Mouse (Mus musculus): ENCODE measurements around the gene Cd19. TPM values are rescaled to one million over a fixed set of nuclear protein-coding genes. Genes with fewer than 3 reads are reported as not detected.

Gene Cd19
- polyA plus RNA-seq, 1 experiment from 2014 or later, result not detected

- peaks cover 6% of the 10 kb centered on the region; the same call in 1 of the 2 replicates for H3K36me3 ChIP-seq
- 90% methylated on average over 3 of the region's 3 CpGs for WGBS
- no peaks in the 10 kb centered on the region for H3K9me3 ChIP-seq
- no peak overlapping the region for H3K27ac ChIP-seq
- H3K27me3 ChIP-seq, result no peaks in the 10 kb centered on the region
- no peak overlapping the region for H3K9ac ChIP-seq
- H3K4me3 ChIP-seq, result no peak overlapping the region
- no peaks in the 10 kb centered on the region for H3K4me1 ChIP-seq
- no peak for ATAC-seq (ENCODE audit: borderline replicate concordance, extremely low read depth, low FRiP score, low TSS enrichment)
- no peak overlapping the region for H3K4me2 ChIP-seq
Measured at GRCm38 (mm10) chr7:126452244-126452643, 37.6 kb upstream of the Cd19 start.

DNA sequence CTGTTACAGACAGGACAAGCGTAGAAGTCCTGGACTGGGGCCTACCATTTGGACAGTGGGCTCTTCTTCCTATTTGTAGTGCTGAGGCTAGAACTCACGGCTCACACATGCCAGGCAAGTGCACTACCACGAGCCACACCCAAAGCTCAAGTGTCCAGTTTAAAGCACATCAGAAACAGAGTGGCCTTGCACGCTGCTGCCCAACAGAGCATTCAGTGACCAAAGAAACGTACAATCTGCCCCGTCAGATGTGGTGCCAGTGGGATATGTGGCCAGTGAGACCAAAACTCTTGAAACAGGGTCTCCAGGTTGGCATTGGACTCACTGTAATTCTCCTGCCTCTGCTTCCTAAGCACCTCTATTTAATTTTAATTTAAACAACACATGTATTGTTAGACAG is 36.0 kb upstream of the Cd19 start:
- ATAC-seq (ENCODE audit: borderline replicate concordance, extremely low read depth, low FRiP score, low TSS enrichment), result no peak
- H3K27me3 ChIP-seq, result no peaks in the 10 kb centered on the region
- H3K9me3 ChIP-seq, result no peaks in the 10 kb centered on the region
- no peak overlapping the region for H3K4me2 ChIP-seq
- H3K4me3 ChIP-seq, result no peak overlapping the region
- 88% methylated on average over 6 of the region's 6 CpGs for WGBS
- no peaks in the 10 kb centered on the region for H3K4me1 ChIP-seq
- peaks cover 12% of the 10 kb centered on the region for H3K36me3 ChIP-seq
- H3K9ac ChIP-seq, result no peak overlapping the region
- no peak overlapping the region for H3K27ac ChIP-seq

GRCm38 (mm10) chr7:126449991-126450390 is 35.3 kb upstream of the Cd19 start:
- no peak for ATAC-seq (ENCODE audit: borderline replicate concordance, extremely low read depth, low FRiP score, low TSS enrichment)
- Histone ChIP-seq H3K36me3 (peaks cover 19% of the 10 kb centered on the region), H3K9ac (no peak overlapping the region), H3K27ac (no peak overlapping the region), H3K4me1 (no peaks in the 10 kb centered on the region), H3K27me3 (no peaks in the 10 kb centered on the region), H3K9me3 (no peaks in the 10 kb centered on the region), H3K4me2 (no peak overlapping the region), H3K4me3 (no peak overlapping the region)
- 87% methylated on average over 18 of the region's 18 CpGs for WGBS

- no peak overlapping the region for H3K9ac ChIP-seq
- peaks cover 31% of the 10 kb centered on the region for H3K36me3 ChIP-seq
- H3K4me2 ChIP-seq, result no peak overlapping the region
- H3K4me3 ChIP-seq, result no peak overlapping the region
- H3K27ac ChIP-seq, result no peak overlapping the region
- no peaks in the 10 kb centered on the region for H3K4me1 ChIP-seq
- H3K27me3 ChIP-seq, result no peaks in the 10 kb centered on the region
- 88% methylated on average over 19 of the region's 19 CpGs for WGBS
- no peaks in the 10 kb centered on the region for H3K9me3 ChIP-seq
- no peak for ATAC-seq (ENCODE audit: borderline replicate concordance, extremely low read depth, low FRiP score, low TSS enrichment)
Measured at GRCm38 (mm10) chr7:126448481-126448880, 33.8 kb upstream of the Cd19 start.

DNA sequence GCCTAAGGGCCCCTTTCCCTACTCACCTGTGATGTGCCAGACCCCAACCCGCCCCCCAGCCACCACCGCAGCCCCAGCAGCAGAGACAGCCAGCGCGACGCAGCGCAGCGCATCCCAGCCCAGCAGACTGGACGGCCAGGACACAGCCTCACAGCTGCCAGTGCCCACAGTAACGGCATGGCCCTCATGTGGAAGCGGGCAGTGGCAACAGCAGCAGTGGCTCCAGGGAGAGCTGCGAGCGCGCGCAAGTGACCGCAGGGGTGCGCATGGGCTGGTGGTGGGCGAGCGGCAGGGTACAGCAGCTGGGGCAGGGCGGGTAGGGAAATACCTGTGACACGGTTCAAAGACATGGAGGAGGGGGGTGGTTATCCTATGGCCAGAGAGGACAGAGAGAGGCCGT is 31.5 kb upstream of the Cd19 start:
- Histone ChIP-seq H3K4me1 (no peaks in the 10 kb centered on the region), H3K4me3 (no peak overlapping the region), H3K36me3 (peaks cover 37% of the 10 kb centered on the region), H3K9me3 (no peaks in the 10 kb centered on the region), H3K9ac (no peak overlapping the region), H3K4me2 (no peak overlapping the region), H3K27ac (no peak overlapping the region), H3K27me3 (no peaks in the 10 kb centered on the region)
- no peak for ATAC-seq (ENCODE audit: borderline replicate concordance, extremely low read depth, low FRiP score, low TSS enrichment)
- 89% methylated on average over 21 of the region's 21 CpGs for WGBS

- Histone ChIP-seq H3K9me3 (no peaks in the 10 kb centered on the region), H3K27me3 (no peaks in the 10 kb centered on the region), H3K27ac (no peak overlapping the region), H3K4me1 (no peaks in the 10 kb centered on the region), H3K9ac (no peak overlapping the region), H3K4me2 (no peak overlapping the region), H3K36me3 (peaks cover 40% of the 10 kb centered on the region), H3K4me3 (no peak overlapping the region)
- ATAC-seq (ENCODE audit: borderline replicate concordance, extremely low read depth, low FRiP score, low TSS enrichment), result no peak
- 91% methylated on average over 15 of the region's 15 CpGs for WGBS
Measured at GRCm38 (mm10) chr7:126445104-126445815, 30.6 kb upstream of the Cd19 start.

- Histone ChIP-seq H3K27me3 (no peaks in the 10 kb centered on the region), H3K27ac (no peak overlapping the region), H3K36me3 (peaks cover 43% of the 10 kb centered on the region), H3K4me3 (no peak overlapping the region), H3K9me3 (no peaks in the 10 kb centered on the region), H3K9ac (no peak overlapping the region), H3K4me2 (no peak overlapping the region), H3K4me1 (no peaks in the 10 kb centered on the region)
- WGBS, result 90% methylated on average over 9 of the region's 9 CpGs
- ATAC-seq (ENCODE audit: borderline replicate concordance, extremely low read depth, low FRiP score, low TSS enrichment), result no peak
Measured at GRCm38 (mm10) chr7:126444536-126444935, 29.8 kb upstream of the Cd19 start.

DNA sequence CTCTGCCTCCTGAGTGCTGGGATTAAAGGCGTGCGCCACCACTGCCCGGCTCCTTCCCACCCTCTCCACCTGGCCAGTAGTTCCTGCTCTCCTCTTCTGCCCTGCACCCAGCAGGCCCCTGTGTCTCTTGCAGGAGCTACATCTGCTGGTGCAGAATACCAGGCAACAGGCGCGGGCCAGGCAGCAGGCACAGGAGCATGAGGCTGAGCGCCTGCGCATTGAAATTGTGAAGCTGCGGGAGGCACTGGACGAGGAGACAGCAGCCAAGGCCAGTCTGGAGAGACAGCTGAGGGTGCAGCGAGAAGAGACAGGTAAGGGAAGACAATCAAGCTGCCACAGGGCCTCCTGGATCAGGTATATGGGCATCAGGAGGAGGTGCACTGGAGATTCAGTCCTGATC is 29.3 kb upstream of the Cd19 start:
- H3K27ac ChIP-seq, result no peak overlapping the region
- no peaks in the 10 kb centered on the region for H3K27me3 ChIP-seq
- H3K36me3 ChIP-seq, result peaks cover 43% of the 10 kb centered on the region
- H3K4me1 ChIP-seq, result no peaks in the 10 kb centered on the region
- WGBS, result 88% methylated on average over 10 of the region's 10 CpGs
- ATAC-seq (ENCODE audit: borderline replicate concordance, extremely low read depth, low FRiP score, low TSS enrichment), result no peak
- H3K9me3 ChIP-seq, result no peaks in the 10 kb centered on the region
- H3K4me3 ChIP-seq, result no peak overlapping the region
- no peak overlapping the region for H3K9ac ChIP-seq
- H3K4me2 ChIP-seq, result no peak overlapping the region

DNA sequence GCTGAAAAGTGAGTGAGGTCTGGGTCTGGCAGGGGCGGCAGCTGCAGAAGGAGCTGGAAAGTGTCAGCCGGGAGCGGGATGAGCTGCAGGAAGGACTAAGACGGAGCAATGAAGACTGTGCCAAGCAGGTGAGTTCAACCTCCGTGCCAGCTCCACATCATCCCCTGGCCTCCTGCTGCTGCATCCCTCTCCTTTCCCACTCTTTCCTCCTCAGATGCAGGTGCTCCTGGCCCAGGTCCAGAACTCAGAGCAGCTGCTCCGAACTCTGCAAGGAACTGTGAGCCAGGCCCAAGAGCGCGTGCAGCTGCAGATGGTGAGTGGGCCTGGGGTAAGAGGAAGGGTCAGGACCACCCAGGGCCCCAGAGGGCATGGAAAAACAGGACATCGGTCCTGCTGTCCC is 25.4 kb upstream of the Cd19 start:
- Histone ChIP-seq H3K27ac (no peak overlapping the region), H3K36me3 (peaks cover 25% of the 10 kb centered on the region), H3K9ac (no peak overlapping the region), H3K4me2 (no peak overlapping the region), H3K9me3 (no peaks in the 10 kb centered on the region), H3K4me1 (no peaks in the 10 kb centered on the region), H3K4me3 (no peak overlapping the region), H3K27me3 (no peaks in the 10 kb centered on the region)
- 78% methylated on average over 9 of the region's 9 CpGs for WGBS
- ATAC-seq (ENCODE audit: borderline replicate concordance, extremely low read depth, low FRiP score, low TSS enrichment), result no peak

DNA sequence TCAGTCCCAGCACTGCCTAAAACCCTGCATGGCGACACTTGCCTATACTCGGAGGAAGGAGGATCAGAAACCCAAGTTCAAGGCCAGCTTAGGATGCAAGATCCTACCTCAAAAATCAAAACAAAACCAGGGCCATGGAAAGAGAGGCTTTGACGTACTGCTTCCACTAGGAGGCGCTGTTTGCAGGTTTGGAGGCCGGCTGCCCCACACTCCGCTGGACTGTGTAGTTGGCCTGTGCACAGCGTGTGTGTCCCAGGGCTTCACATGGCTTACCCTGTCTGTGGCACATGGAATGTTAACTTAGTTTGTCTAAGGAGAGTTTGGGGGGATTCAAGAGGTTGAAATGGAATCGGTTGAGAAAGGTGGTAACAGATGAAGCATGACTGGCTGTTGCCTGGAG is 22.2 kb upstream of the Cd19 start:
- Histone ChIP-seq H3K4me2 (no peak overlapping the region), H3K9ac (no peak overlapping the region), H3K27ac (no peak overlapping the region), H3K4me1 (no peaks in the 10 kb centered on the region), H3K36me3 (peaks cover 26% of the 10 kb centered on the region; the same call in 1 of the 2 replicates), H3K27me3 (no peaks in the 10 kb centered on the region), H3K9me3 (no peaks in the 10 kb centered on the region), H3K4me3 (no peak overlapping the region)
- ATAC-seq (ENCODE audit: borderline replicate concordance, extremely low read depth, low FRiP score, low TSS enrichment), result no peak
- WGBS, result 22% methylated on average over 8 of the region's 8 CpGs

DNA sequence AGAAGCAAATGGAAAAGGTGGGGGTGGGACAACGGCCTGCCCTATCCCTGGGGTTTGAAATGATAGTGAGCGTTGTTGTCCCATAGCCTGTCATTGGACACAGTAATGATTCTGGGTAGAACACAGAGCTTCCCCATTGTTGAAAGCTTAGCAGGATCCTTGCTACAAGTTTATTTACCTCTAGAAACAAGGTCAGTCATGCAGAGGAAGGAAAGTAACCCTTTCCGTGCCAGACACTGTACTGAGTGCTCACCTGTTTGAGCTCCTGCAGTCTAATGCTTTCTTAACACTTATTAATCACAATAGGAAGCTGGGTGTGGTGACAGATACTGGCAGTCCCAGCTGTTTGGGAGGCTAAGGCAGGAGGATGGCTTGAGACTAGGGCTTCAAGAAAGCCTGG is 21.1 kb upstream of the Cd19 start:
- Histone ChIP-seq H3K9ac (no peak overlapping the region), H3K4me3 (no peak overlapping the region), H3K4me2 (no peak overlapping the region), H3K4me1 (no peaks in the 10 kb centered on the region), H3K27me3 (no peaks in the 10 kb centered on the region), H3K27ac (no peak overlapping the region), H3K9me3 (no peaks in the 10 kb centered on the region), H3K36me3 (peaks cover 21% of the 10 kb centered on the region; the same call in 1 of the 2 replicates)
- no peak for ATAC-seq (ENCODE audit: borderline replicate concordance, extremely low read depth, low FRiP score, low TSS enrichment)
- 80% methylated on average over 3 of the region's 3 CpGs for WGBS

DNA sequence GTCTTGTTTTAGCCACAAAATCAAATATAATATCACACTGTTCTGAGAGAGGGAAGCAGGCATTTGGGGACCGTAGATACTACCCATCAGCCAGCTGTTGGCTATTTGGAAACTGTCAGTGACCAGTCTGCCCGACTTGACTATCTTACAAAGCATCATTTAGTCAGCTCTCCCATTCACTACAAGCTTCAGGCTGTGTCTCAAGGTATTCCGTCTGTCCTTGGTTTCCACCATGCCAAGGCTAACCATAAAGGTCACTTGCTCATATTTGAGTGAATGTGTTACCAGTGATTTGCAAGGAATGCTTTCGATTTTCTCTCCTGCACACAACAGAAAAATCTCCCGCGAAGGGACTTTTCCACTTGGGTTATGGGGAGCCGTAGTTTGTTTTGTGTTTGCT is 20.0 kb upstream of the Cd19 start:
- 88% methylated on average over 7 of the region's 7 CpGs for WGBS
- H3K9me3 ChIP-seq, result no peaks in the 10 kb centered on the region
- no peak for ATAC-seq (ENCODE audit: borderline replicate concordance, extremely low read depth, low FRiP score, low TSS enrichment)

DNA sequence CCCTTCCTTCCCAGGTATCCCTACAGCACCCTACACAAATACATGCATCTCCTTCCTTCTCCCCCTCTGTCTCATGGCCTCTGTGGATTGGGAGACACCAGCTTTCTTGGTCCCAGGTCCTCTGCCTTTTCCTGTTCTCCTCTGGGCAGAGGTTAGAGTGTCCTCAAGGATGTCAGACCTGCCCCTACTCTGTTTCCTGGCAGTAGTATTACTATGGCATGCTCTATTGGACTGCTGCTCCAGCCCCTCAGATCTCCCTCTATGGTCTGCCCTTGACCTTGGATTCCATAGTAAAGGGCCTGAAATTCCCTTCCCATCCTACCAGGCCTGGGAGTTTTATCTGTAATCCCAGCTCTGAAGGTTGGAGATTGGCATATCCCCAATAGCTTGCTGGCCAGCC is 15.5 kb upstream of the Cd19 start:
- Histone ChIP-seq H3K4me1 (peaks cover 20% of the 10 kb centered on the region), H3K9ac (no peak overlapping the region), H3K9me3 (no peaks in the 10 kb centered on the region), H3K4me2 (peak overlapping the region; percentile 88; the same call in 1 of the 2 replicates), H3K27ac (no peak overlapping the region), H3K36me3 (peaks cover 16% of the 10 kb centered on the region; the same call in 1 of the 2 replicates), H3K4me3 (no peak overlapping the region), H3K27me3 (no peaks in the 10 kb centered on the region)
- ATAC-seq (ENCODE audit: borderline replicate concordance, extremely low read depth, low FRiP score, low TSS enrichment), result no peak

More for the DNA sequence above, 20.0 kb upstream of the Cd19 start:
- no peaks in the 10 kb centered on the region for H3K27me3 ChIP-seq
- no peak overlapping the region for H3K27ac ChIP-seq
- no peak overlapping the region for H3K4me2 ChIP-seq
- no peak overlapping the region for H3K9ac ChIP-seq
- H3K4me3 ChIP-seq, result no peak overlapping the region
- peaks cover 6% of the 10 kb centered on the region for H3K4me1 ChIP-seq
- H3K36me3 ChIP-seq, result peaks cover 16% of the 10 kb centered on the region; the same call in 1 of the 2 replicates

All from lung, embryonic 15.5 days (tissue).